Mouse (Mus musculus) midbrain, embryonic 14.5 days (tissue): ENCODE measurements at regions not wholly inside any gene's neighbourhood (a gene's known extent, or its start where the extent isn't known, plus 50 kb on each side); places are given as distances from the start of the nearest gene placed in this dataset.

ENCODE experiments used
- ATAC-seq: fragments of 200-750 bp; cut with Nextera tagmentation; 2 replicates; pipeline ENCODE4 v1.8.0; 2017; ENCODE audit warnings: moderate number of reproducible peaks, moderate library complexity; ENCODE audit not compliant: low FRiP score, low TSS enrichment
- DNase-seq: peaks from one replicate; pipeline ENCODE4 v3.0.0-alpha.2; 2015
- H3K27ac ChIP-seq: fragments of 300-500 bp; sonication (generic); replicated peaks from 2 replicates; pipeline ENCODE4 v1.5.1; 2014; ENCODE audit warnings: mild to moderate bottlenecking, low read depth, low read length, moderate library complexity
- H3K27me3 ChIP-seq: fragments of 300-500 bp; sonication (generic); 2 replicates; pipeline ENCODE4 v1.6.1; 2014; ENCODE audit warnings: low read length, control low read depth, mixed read lengths; ENCODE audit not compliant: control insufficient read depth, insufficient read depth
- H3K36me3 ChIP-seq: fragments of 300-500 bp; sonication (generic); 2 replicates; pipeline ENCODE4 v1.6.1; 2014; ENCODE audit warnings: low read length, control low read depth; ENCODE audit not compliant: control insufficient read depth, insufficient read depth
- H3K4me1 ChIP-seq: fragments of 300-500 bp; sonication (generic); 2 replicates; pipeline ENCODE4 v1.6.1; 2014; ENCODE audit warnings: mild to moderate bottlenecking, antibody characterized with exemption, low read length, control low read depth; ENCODE audit not compliant: control insufficient read depth, insufficient read depth
- H3K4me2 ChIP-seq: fragments of 300-500 bp; sonication (generic); 2 replicates; pipeline ENCODE4 v1.6.1; 2014; ENCODE audit warnings: mild to moderate bottlenecking, low read length, moderate library complexity
- H3K4me3 ChIP-seq: fragments of 300-500 bp; sonication (generic); replicated peaks from 2 replicates; pipeline ENCODE4 v1.5.1; 2014; ENCODE audit warnings: low read depth, low read length
- H3K9ac ChIP-seq: fragments of 300-500 bp; sonication (generic); replicated peaks from 2 replicates; pipeline ENCODE4 v1.6.1; 2014; ENCODE audit warnings: mild to moderate bottlenecking, low read length, moderate library complexity
- H3K9me3 ChIP-seq: fragments of 300-500 bp; sonication (generic); 2 replicates; pipeline ENCODE4 v1.6.1; 2016; ENCODE audit warnings: low read length, control low read depth, mixed read lengths; ENCODE audit not compliant: control insufficient read depth
- WGBS: fragments of 180-500 bp; shearing (Covaris S2); extraction: QIAGEN DNeasy Blood & Tissue Kit; methylation state at CpG from one replicate; pipeline ENCODE4 v1.1.7; 2014; 5-methylcytosine and 5-hydroxymethylcytosine counted together

GRCm38 (mm10) chr3:102360732-102361280, 108.9 kb upstream of the Ngf start:
- Histone ChIP-seq H3K27me3 (peaks cover 88% of the 10 kb centered on the region), H3K4me3 (no peak overlapping the region)

GRCm38 (mm10) chr3:102358801-102359200, 110.9 kb upstream of the Ngf start:
- no peak overlapping the region for H3K9ac ChIP-seq
- ATAC-seq (no peak), DNase-seq (no peak)
- H3K4me2 ChIP-seq, result no peak overlapping the region
- peaks cover 90% of the 10 kb centered on the region for H3K27me3 ChIP-seq
- 86% methylated on average over 4 of the region's 4 CpGs for WGBS
- no peaks in the 10 kb centered on the region for H3K36me3 ChIP-seq
- no peaks in the 10 kb centered on the region for H3K4me1 ChIP-seq
- H3K27ac ChIP-seq, result no peak overlapping the region
- no peaks in the 10 kb centered on the region for H3K9me3 ChIP-seq
- no peak overlapping the region for H3K4me3 ChIP-seq

More at GRCm38 (mm10) chr3:102360732-102361280, 108.9 kb upstream of the Ngf start:
- no peaks in the 10 kb centered on the region for H3K4me1 ChIP-seq
- H3K36me3 ChIP-seq, result no peaks in the 10 kb centered on the region
- H3K4me2 ChIP-seq, result no peak overlapping the region
- DNase-seq (no peak), ATAC-seq (no peak)
- no peak overlapping the region for H3K9ac ChIP-seq
- 87% methylated on average over 9 of the region's 9 CpGs for WGBS
- H3K27ac ChIP-seq, result no peak overlapping the region
- H3K9me3 ChIP-seq, result no peaks in the 10 kb centered on the region

GRCm38 (mm10) chr3:102357062-102357610, 112.6 kb upstream of the Ngf start:
- Histone ChIP-seq H3K4me2 (no peak overlapping the region), H3K9ac (no peak overlapping the region), H3K4me3 (no peak overlapping the region), H3K9me3 (no peaks in the 10 kb centered on the region), H3K27ac (no peak overlapping the region), H3K36me3 (no peaks in the 10 kb centered on the region), H3K4me1 (no peaks in the 10 kb centered on the region), H3K27me3 (peaks cover 81% of the 10 kb centered on the region)
- DNase-seq, result no peak
- ATAC-seq, result no peak
- 73% methylated on average over 7 of the region's 7 CpGs for WGBS

GRCm38 (mm10) chr3:102355352-102355751, 114.4 kb upstream of the Ngf start:
- Histone ChIP-seq H3K36me3 (no peaks in the 10 kb centered on the region), H3K9me3 (no peaks in the 10 kb centered on the region), H3K4me2 (no peak overlapping the region), H3K9ac (no peak overlapping the region), H3K27me3 (peaks cover 81% of the 10 kb centered on the region), H3K27ac (no peak overlapping the region), H3K4me1 (no peaks in the 10 kb centered on the region), H3K4me3 (no peak overlapping the region)
- DNase-seq (no peak), ATAC-seq (no peak)
- WGBS, result 95% methylated on average over 2 of the region's 2 CpGs

- Histone ChIP-seq H3K4me2 (no peak overlapping the region), H3K27me3 (peaks cover 80% of the 10 kb centered on the region), H3K4me3 (no peak overlapping the region), H3K27ac (no peak overlapping the region), H3K4me1 (no peaks in the 10 kb centered on the region), H3K36me3 (no peaks in the 10 kb centered on the region), H3K9ac (no peak overlapping the region), H3K9me3 (no peaks in the 10 kb centered on the region)
- whole genome bisulfite sequencing, result 63% methylated on average over 2 of the region's 2 CpGs
- no peak for DNase-seq
- ATAC-seq, result no peak
These were observed 114.9 kb upstream of the Ngf start for GRCm38 (mm10) chr3:102354771-102355170.

- Histone ChIP-seq H3K4me2 (no peak overlapping the region), H3K27me3 (peaks cover 77% of the 10 kb centered on the region), H3K4me3 (no peak overlapping the region), H3K27ac (no peak overlapping the region), H3K9ac (no peak overlapping the region), H3K36me3 (no peaks in the 10 kb centered on the region), H3K9me3 (no peaks in the 10 kb centered on the region), H3K4me1 (no peaks in the 10 kb centered on the region)
- peak; percentile 69; the same call in 1 of the 2 replicates for ATAC-seq
- WGBS, result 13% methylated on average over 6 of the region's 6 CpGs
- peak; percentile 55 for DNase-seq
These were observed 116.3 kb upstream of the Ngf start for GRCm38 (mm10) chr3:102353277-102353900.

GRCm38 (mm10) chr3:102346077-102346476, 123.6 kb upstream of the Ngf start:
- H3K9ac ChIP-seq, result no peak overlapping the region
- H3K27ac ChIP-seq, result no peak overlapping the region
- no peak overlapping the region for H3K4me3 ChIP-seq
- H3K9me3 ChIP-seq, result no peaks in the 10 kb centered on the region
- no peak overlapping the region for H3K4me2 ChIP-seq
- no peak for DNase-seq
- peaks cover 86% of the 10 kb centered on the region for H3K27me3 ChIP-seq
- no peaks in the 10 kb centered on the region for H3K36me3 ChIP-seq
- 80% methylated on average over 3 of the region's 3 CpGs for WGBS
- ATAC-seq, result no peak
- H3K4me1 ChIP-seq, result no peaks in the 10 kb centered on the region

GRCm38 (mm10) chr3:102345291-102345690, 124.4 kb upstream of the Ngf start:
- no peak overlapping the region for H3K9ac ChIP-seq
- 79% methylated on average over 5 of the region's 5 CpGs for WGBS
- DNase-seq, result no peak
- H3K36me3 ChIP-seq, result no peaks in the 10 kb centered on the region
- H3K4me3 ChIP-seq, result no peak overlapping the region
- no peak overlapping the region for H3K27ac ChIP-seq
- H3K9me3 ChIP-seq, result no peaks in the 10 kb centered on the region
- no peak overlapping the region for H3K4me2 ChIP-seq
- no peaks in the 10 kb centered on the region for H3K4me1 ChIP-seq
- no peak for ATAC-seq
- peaks cover 85% of the 10 kb centered on the region for H3K27me3 ChIP-seq

- Histone ChIP-seq H3K9ac (no peak overlapping the region), H3K9me3 (no peaks in the 10 kb centered on the region), H3K27ac (no peak overlapping the region), H3K4me2 (no peak overlapping the region), H3K27me3 (peaks cover 66% of the 10 kb centered on the region), H3K4me3 (no peak overlapping the region), H3K4me1 (no peaks in the 10 kb centered on the region), H3K36me3 (no peaks in the 10 kb centered on the region)
- WGBS, result 63% methylated on average over 5 of the region's 5 CpGs
- DNase-seq (no peak), ATAC-seq (no peak)
These were observed 129.0 kb upstream of the Ngf start for GRCm38 (mm10) chr3:102340731-102341130.
